Mouse (Mus musculus) midbrain, postnatal 0 days (tissue): ENCODE measurements around the gene Ranbp3. TPM values are rescaled to one million over a fixed set of nuclear protein-coding genes. Genes with fewer than 3 reads are reported as not detected.
A peak's percentile ranks its signal among the peaks of the same experiment; 100 is the strongest.

Experiments
- ATAC-seq: fragments of 200-750 bp; cut with Nextera tagmentation; 2 replicates; pipeline ENCODE4 v1.8.0; 2017; ENCODE audit warnings: moderate number of reproducible peaks, mild to moderate bottlenecking, moderate TSS enrichment, moderate library complexity; ENCODE audit not compliant: low FRiP score
- DNase-seq: peaks from one replicate; pipeline ENCODE4 v3.0.0-alpha.2; 2015; ENCODE audit warnings: low spot score
- H3K27ac ChIP-seq: fragments of 300-500 bp; sonication (generic); 2 replicates; pipeline ENCODE4 v1.5.1; 2014; ENCODE audit warnings: low read depth, mild to moderate bottlenecking, low read length, mixed read lengths
- H3K27me3 ChIP-seq: fragments of 300-500 bp; sonication (generic); 2 replicates; pipeline ENCODE4 v1.6.1; 2014; ENCODE audit warnings: low read length, control low read depth, mixed read lengths; ENCODE audit not compliant: insufficient read depth
- H3K36me3 ChIP-seq: fragments of 300-500 bp; sonication (generic); 2 replicates; pipeline ENCODE4 v1.6.1; 2014; ENCODE audit warnings: low read length, control low read depth, mixed read lengths; ENCODE audit not compliant: insufficient read depth
- H3K4me1 ChIP-seq: fragments of 300-500 bp; sonication (generic); 2 replicates; pipeline ENCODE4 v1.6.1; 2014; ENCODE audit warnings: mild to moderate bottlenecking, control low read depth, antibody characterized with exemption, low read length, mixed read lengths; ENCODE audit not compliant: insufficient read depth
- H3K4me2 ChIP-seq: fragments of 300-500 bp; sonication (generic); 2 replicates; pipeline ENCODE4 v1.6.1; 2014; ENCODE audit warnings: low read depth, mild to moderate bottlenecking, low read length, mixed read lengths; ENCODE audit not compliant: poor library complexity, severe bottlenecking
- H3K4me3 ChIP-seq: fragments of 300-500 bp; sonication (generic); 2 replicates; pipeline ENCODE4 v1.5.1; 2014; ENCODE audit warnings: low read depth, mild to moderate bottlenecking, low read length, moderate library complexity
- H3K9ac ChIP-seq: fragments of 300-500 bp; sonication (generic); replicated peaks from 2 replicates; pipeline ENCODE4 v1.6.1; 2014; ENCODE audit warnings: mild to moderate bottlenecking, low read length, moderate library complexity, mixed read lengths; ENCODE audit not compliant: poor library complexity, severe bottlenecking
- H3K9me3 ChIP-seq: fragments of 300-500 bp; sonication (generic); 2 replicates; pipeline ENCODE4 v1.6.1; 2016; ENCODE audit warnings: low read length, control low read depth
- CTCF ChIP-seq: IDR thresholded peaks from 2 replicates; pipeline ENCODE4 v1.5.1; 2016; ENCODE audit warnings: antibody characterized with exemption, mild to moderate bottlenecking
- WGBS: fragments of 180-500 bp; shearing (Covaris S2); extraction: QIAGEN DNeasy Blood & Tissue Kit; methylation state at CpG from one replicate; pipeline ENCODE4 v1.1.7; 2014; 5-methylcytosine and 5-hydroxymethylcytosine counted together
- polyA plus RNA-seq: library from polyadenylated mRNA; unstranded; fragments of >200 nt; fragmentation: Nextera tagmentation; extraction: Ambion mirVana; gene quantifications from 2 replicates; pipeline ENCODE4 v1.2.1, GENCODE M21; 2015
- total RNA-seq: library from RNA; depleted of rRNA; stranded (reverse); fragments of >200 nt; gene quantifications from 2 replicates; pipeline ENCODE4 v1.2.3, GENCODE M21; 2014

Gene Ranbp3
- total and polyA plus RNA-seq, 2 experiments from 2014 or later, result 96.0 to 136 TPM

- Histone ChIP-seq H3K4me2 (no peak overlapping the region), H3K4me1 (no peaks in the 10 kb centered on the region), H3K27ac (no peak overlapping the region), H3K4me3 (no peak overlapping the region), H3K36me3 (no peaks in the 10 kb centered on the region), H3K9me3 (no peaks in the 10 kb centered on the region), H3K9ac (no peak overlapping the region), H3K27me3 (no peaks in the 10 kb centered on the region)
- DNase-seq, result no peak
- ATAC-seq, result no peak
- TF ChIP-seq CTCF, result no peak
- 54% methylated on average over 4 of the region's 4 CpGs for WGBS
Measured at GRCm38 (mm10) chr17:56631807-56632206, 41.3 kb upstream of the Ranbp3 start.

- no peak for TF ChIP-seq CTCF
- Histone ChIP-seq H3K27ac (no peak overlapping the region), H3K36me3 (no peaks in the 10 kb centered on the region), H3K9ac (no peak overlapping the region), H3K4me1 (no peaks in the 10 kb centered on the region), H3K27me3 (no peaks in the 10 kb centered on the region), H3K4me2 (no peak overlapping the region), H3K4me3 (no peak overlapping the region), H3K9me3 (no peaks in the 10 kb centered on the region)
- ATAC-seq, result no peak
- DNase-seq, result no peak
- 89% methylated on average over 6 of the region's 6 CpGs for WGBS
Measured at GRCm38 (mm10) chr17:56634023-56634422, 39.1 kb upstream of the Ranbp3 start.

GRCm38 (mm10) chr17:56643237-56643636 is 29.9 kb upstream of the Ranbp3 start:
- TF ChIP-seq CTCF, result no peak
- Histone ChIP-seq H3K27ac (no peak overlapping the region), H3K4me1 (no peaks in the 10 kb centered on the region), H3K27me3 (no peaks in the 10 kb centered on the region), H3K9ac (no peak overlapping the region), H3K36me3 (no peaks in the 10 kb centered on the region), H3K4me3 (no peak overlapping the region), H3K9me3 (no peaks in the 10 kb centered on the region), H3K4me2 (no peak overlapping the region)
- no peak for DNase-seq
- WGBS, result 82% methylated on average over 4 of the region's 4 CpGs
- no peak for ATAC-seq

DNA sequence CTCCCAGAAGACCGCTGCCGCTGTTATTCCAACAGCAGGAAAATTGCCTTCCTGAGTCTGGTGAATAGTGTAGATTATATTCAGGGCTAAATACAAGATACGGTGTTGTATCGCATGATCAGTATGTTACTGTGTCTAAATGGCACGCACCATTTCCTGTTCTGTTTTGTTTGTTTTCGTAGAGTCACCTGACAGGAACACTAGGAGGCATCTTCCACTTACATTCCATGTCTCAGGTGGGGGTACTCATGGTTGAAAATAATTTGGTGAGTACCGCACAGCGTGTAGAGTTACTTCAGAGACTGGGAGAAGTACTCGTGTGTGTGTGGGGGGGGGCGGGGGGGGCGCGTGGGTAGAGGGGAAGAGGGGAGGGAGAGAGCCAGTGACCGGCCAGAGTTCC is 25.5 kb upstream of the Ranbp3 start:
- H3K4me1 ChIP-seq, result no peaks in the 10 kb centered on the region
- H3K27ac ChIP-seq, result no peak overlapping the region
- H3K27me3 ChIP-seq, result no peaks in the 10 kb centered on the region
- ATAC-seq (no peak), DNase-seq (no peak)
- no peaks in the 10 kb centered on the region for H3K36me3 ChIP-seq
- TF ChIP-seq CTCF, result no peak
- no peak overlapping the region for H3K4me2 ChIP-seq
- no peak overlapping the region for H3K9ac ChIP-seq
- no peak overlapping the region for H3K4me3 ChIP-seq
- H3K9me3 ChIP-seq, result no peaks in the 10 kb centered on the region
- WGBS, result 58% methylated on average over 11 of the region's 13 CpGs

GRCm38 (mm10) chr17:56651801-56652200 is 21.3 kb upstream of the Ranbp3 start:
- Histone ChIP-seq H3K27ac (no peak overlapping the region), H3K9me3 (no peaks in the 10 kb centered on the region), H3K9ac (no peak overlapping the region), H3K27me3 (no peaks in the 10 kb centered on the region), H3K4me2 (no peak overlapping the region), H3K4me3 (no peak overlapping the region), H3K36me3 (no peaks in the 10 kb centered on the region), H3K4me1 (no peaks in the 10 kb centered on the region)
- ATAC-seq (no peak), DNase-seq (peak; percentile 22)
- 41% methylated on average over 10 of the region's 10 CpGs for WGBS
- no peak for TF ChIP-seq CTCF

- no peak overlapping the region for H3K27ac ChIP-seq
- no peak for TF ChIP-seq CTCF
- DNase-seq (no peak), ATAC-seq (no peak)
- no peak overlapping the region for H3K9ac ChIP-seq
- no peaks in the 10 kb centered on the region for H3K4me1 ChIP-seq
- H3K27me3 ChIP-seq, result no peaks in the 10 kb centered on the region
- H3K9me3 ChIP-seq, result no peaks in the 10 kb centered on the region
- no peak overlapping the region for H3K4me3 ChIP-seq
- no peaks in the 10 kb centered on the region for H3K36me3 ChIP-seq
- no peak overlapping the region for H3K4me2 ChIP-seq
- 74% methylated on average over 2 of the region's 2 CpGs for WGBS
Measured at GRCm38 (mm10) chr17:56654771-56655170, 18.3 kb upstream of the Ranbp3 start.
